Mouse (Mus musculus) 3134 (cell line): ENCODE measurements at regions not wholly inside any gene's neighbourhood (a gene's known extent, or its start where the extent isn't known, plus 50 kb on each side); places are given as distances from the start of the nearest gene placed in this dataset.

Experiments used
- DNase-seq: peaks from one replicate; pipeline ENCODE4 v3.0.0-alpha.2; 2011; ENCODE audit warnings: low spot score; ENCODE audit not compliant: insufficient read length; ENCODE audit errors: extremely low read depth

GRCm38 (mm10) chr11:71889161-71889560, 139.4 kb downstream of the Wscd1 start:
- no peak for DNase-seq

- no peak for DNase-seq
These were observed 137.5 kb downstream of the Wscd1 start for GRCm38 (mm10) chr11:71887211-71887610.

GRCm38 (mm10) chr11:71886771-71887170, 137.1 kb downstream of the Wscd1 start:
- no peak for DNase-seq

GRCm38 (mm10) chr11:71884861-71885260, 135.1 kb downstream of the Wscd1 start:
- DNase-seq: no peak

GRCm38 (mm10) chr11:71881841-71882240, 132.1 kb downstream of the Wscd1 start:
- DNase-seq: no peak

GRCm38 (mm10) chr11:71871297-71871696, 121.6 kb downstream of the Wscd1 start:
- DNase-seq: no peak

- no peak for DNase-seq
These were observed 117.0 kb downstream of the Wscd1 start for GRCm38 (mm10) chr11:71866690-71867089.

GRCm38 (mm10) chr11:71857926-71858325, 108.2 kb downstream of the Wscd1 start:
- DNase-seq: no peak

- DNase-seq: no peak
These were observed 105.8 kb downstream of the Wscd1 start for GRCm38 (mm10) chr11:71855557-71855956.

- no peak for DNase-seq
These were observed 105.3 kb downstream of the Wscd1 start for GRCm38 (mm10) chr11:71855058-71855457.

- no peak for DNase-seq
These were observed 98.1 kb downstream of the Wscd1 start for GRCm38 (mm10) chr11:71847684-71848367.

GRCm38 (mm10) chr11:71846496-71846895, 96.8 kb downstream of the Wscd1 start:
- DNase-seq: no peak

GRCm38 (mm10) chr11:71840635-71841443, 91.1 kb downstream of the Wscd1 start:
- DNase-seq: no peak
